Mouse (Mus musculus) cerebellum, adult 2 months (tissue): ENCODE measurements around the gene Slc9a3r1. TPM values are rescaled to one million over a fixed set of nuclear protein-coding genes. Genes with fewer than 3 reads are reported as not detected.
A peak's percentile ranks its signal among the peaks of the same experiment; 100 is the strongest.

Experiments
- DNase-seq, 2 experiments: peaks; one replicate each; pipeline ENCODE4 v3.0.0; 2021
- H3K27ac ChIP-seq: fragments of 200-500 bp; 2 replicates; pipeline ENCODE4 v1.5.1; 2012; ENCODE audit warnings: low read length, control low read depth, inconsistent platforms; ENCODE audit not compliant: insufficient read depth
- H3K27me3 ChIP-seq: fragments of 200-500 bp; 2 replicates; pipeline ENCODE4 v1.6.1; 2012; ENCODE audit warnings: inconsistent platforms, mild to moderate bottlenecking, low read length, moderate library complexity; ENCODE audit not compliant: control insufficient read depth, insufficient read depth
- H3K4me1 ChIP-seq: fragments of 200-500 bp; 2 replicates; pipeline ENCODE4 v1.6.1; 2011; ENCODE audit warnings: low read length; ENCODE audit not compliant: control insufficient read depth, insufficient read depth
- H3K4me3 ChIP-seq: fragments of 200-500 bp; replicated peaks from 2 replicates; pipeline ENCODE3; 2011; ENCODE audit warnings: mild to moderate bottlenecking, low read depth, low read length, control low read depth; ENCODE audit not compliant: insufficient read depth
- CTCF ChIP-seq: fragments of 200-500 bp; IDR thresholded peaks from 2 replicates; pipeline ENCODE4 v1.5.1; 2011; ENCODE audit warnings: low read depth, mild to moderate bottlenecking, control low read depth, low read length, moderate library complexity, borderline replicate concordance; ENCODE audit not compliant: insufficient read depth
- POLR2A ChIP-seq: fragments of 200-500 bp; IDR thresholded peaks from 2 replicates; pipeline ENCODE4 v1.6.1; 2011; ENCODE audit warnings: low read length, control low read depth, borderline replicate concordance; ENCODE audit not compliant: insufficient read depth
- WGBS: fragments of 180-500 bp; shearing (Covaris S2); methylation state at CpG from one replicate; pipeline ENCODE4 v1.1.7; 2018; 5-methylcytosine and 5-hydroxymethylcytosine counted together
- polyA plus RNA-seq: library from polyadenylated mRNA; depleted of rRNA; stranded (reverse); fragments of >200 nt; gene quantifications from 2 replicates; pipeline ENCODE4 v1.2.3, GENCODE M21; 2012; rRNA removed

Slc9a3r1 gene
- polyA plus RNA-seq, result 87.2 and 87.9 TPM in 2 replicates

DNA sequence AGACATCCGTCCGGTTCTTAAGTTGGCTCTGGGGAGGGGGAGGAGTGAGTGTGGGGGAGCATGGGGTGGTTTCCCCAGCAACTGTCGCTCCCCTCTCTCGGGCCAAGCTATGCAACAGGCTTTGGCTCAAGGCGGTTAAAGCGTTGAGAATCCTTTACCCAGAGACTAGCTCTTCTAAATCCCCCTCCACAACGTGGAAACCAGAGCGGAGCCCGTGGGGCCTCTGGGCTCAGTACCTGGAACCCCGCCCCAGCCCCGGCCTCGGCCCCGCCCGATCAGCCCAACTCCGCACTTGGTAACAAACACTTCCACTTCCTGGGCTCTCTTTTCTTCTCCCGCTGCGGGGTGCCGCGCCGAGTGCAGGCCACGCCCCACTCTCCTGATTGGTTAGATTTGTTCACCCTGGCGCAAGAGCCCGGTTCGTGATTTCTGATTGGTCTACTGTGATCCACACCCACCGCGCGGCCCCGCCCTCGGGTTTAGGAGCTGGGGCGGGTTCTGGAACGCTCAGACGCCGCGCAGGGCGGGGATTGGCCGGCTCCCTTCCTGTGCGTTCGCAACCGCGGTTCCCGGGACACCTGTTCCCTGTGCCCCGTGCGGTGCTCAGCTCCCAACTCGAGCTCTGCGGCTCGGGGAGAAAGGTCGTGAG, at the start of gene Slc9a3r1:
Gene Slc9a3r1 (plus strand): TSS at position 510 of the 649 bp plus-strand sequence.
- Histone ChIP-seq H3K4me1 (peaks cover 5% of the 10 kb centered on the region; the same call in 1 of the 2 replicates), H3K4me3 (peak within 1 kb of the TSS; percentile 83), H3K27ac (peak within 1 kb of the TSS; percentile 71), H3K27me3 (no peaks in the 10 kb centered on the region)
- TF ChIP-seq POLR2A (peak; percentile 96), CTCF (no peak)
- under 1% methylated on average over 47 of the region's 47 CpGs for WGBS
- peak; percentile 99 for DNase-seq

DNA sequence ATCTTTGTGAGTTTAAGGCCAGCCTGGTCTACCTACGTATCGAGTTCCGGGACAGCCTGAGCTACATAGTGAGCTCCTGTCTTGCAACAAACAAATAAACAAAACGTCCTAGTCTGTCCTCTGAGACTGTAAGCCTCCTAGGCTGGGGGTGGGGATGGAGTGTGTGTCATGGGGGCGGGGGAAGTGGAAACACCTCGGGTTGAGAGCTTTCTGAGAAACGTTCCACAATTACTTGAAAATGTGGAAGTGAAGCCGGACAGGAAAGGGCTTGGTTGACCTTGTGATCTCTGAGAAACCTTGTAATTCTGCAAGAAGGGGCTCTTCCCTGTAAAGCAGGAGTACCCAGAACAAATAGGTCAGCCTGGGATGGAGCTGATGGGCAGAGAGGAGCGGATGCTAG, 43.7 kb upstream of the Slc9a3r1 start:
- no peak overlapping the region for H3K27ac ChIP-seq
- DNase-seq, result no peak
- no peak for TF ChIP-seq POLR2A
- TF ChIP-seq CTCF, result no peak
- no peaks in the 10 kb centered on the region for H3K27me3 ChIP-seq
- no peak overlapping the region for H3K4me3 ChIP-seq
- WGBS, result 78% methylated on average over 9 of the region's 9 CpGs
- H3K4me1 ChIP-seq, result no peaks in the 10 kb centered on the region

DNA sequence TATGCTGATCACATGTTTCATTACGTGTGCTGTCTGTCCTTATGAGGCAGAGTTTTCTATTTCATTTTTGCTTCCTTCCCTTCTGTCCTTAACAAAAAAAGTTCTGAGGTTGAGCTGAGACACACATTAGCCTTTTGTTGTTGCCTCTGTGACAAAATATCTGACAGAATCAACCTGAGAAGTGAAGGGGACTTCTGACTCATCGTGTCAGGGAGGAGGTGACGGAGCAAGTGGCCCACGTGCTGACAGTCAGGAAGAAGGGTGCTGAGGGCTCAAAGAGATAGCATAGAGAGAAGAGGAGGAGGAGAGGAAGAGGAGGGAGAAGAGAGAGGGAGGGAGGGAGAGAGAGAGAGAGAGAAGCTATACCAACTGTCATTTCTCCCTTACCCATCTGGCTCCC, 34.7 kb upstream of the Slc9a3r1 start:
- 87% methylated on average over 4 of the region's 4 CpGs for whole genome bisulfite sequencing
- Histone ChIP-seq H3K27me3 (no peaks in the 10 kb centered on the region), H3K27ac (no peak overlapping the region), H3K4me3 (no peak overlapping the region), H3K4me1 (no peaks in the 10 kb centered on the region)
- DNase-seq, result no peak
- no peak for TF ChIP-seq POLR2A
- TF ChIP-seq CTCF, result no peak

DNA sequence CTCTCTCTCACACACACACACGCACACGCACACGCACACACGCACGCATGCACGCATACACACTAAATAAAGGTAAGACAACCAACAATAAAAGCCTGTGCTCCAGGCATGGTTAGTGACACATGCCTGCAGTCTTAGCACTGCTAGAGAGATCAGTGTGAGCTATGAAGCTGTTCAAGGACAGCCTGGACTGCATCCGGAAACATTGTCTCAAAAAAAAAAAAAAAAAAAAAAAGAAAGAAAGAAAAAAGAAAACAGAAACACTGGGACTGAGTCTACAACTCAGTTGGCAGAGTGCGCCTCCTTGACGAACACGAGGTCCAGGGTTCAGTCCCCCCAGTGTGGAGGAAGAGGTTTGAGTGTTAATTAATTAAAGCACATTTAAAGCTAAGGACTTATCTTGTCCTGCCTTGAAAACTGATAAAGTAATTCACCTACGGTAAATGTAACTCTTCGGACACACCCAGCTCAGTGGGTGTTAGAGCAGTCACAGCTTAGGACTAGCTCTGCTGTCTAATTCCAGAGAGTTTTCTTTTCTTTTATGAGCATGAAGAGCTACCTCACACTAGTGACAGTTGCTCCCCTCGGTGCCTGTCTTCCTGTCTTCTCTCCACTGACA, 33.5 kb upstream of the Slc9a3r1 start:
- TF ChIP-seq POLR2A, result no peak
- no peak for TF ChIP-seq CTCF
- Histone ChIP-seq H3K4me1 (no peaks in the 10 kb centered on the region), H3K4me3 (no peak overlapping the region), H3K27me3 (no peaks in the 10 kb centered on the region), H3K27ac (no peak overlapping the region)
- no peak for DNase-seq
- 85% methylated on average over 13 of the region's 13 CpGs for WGBS

DNA sequence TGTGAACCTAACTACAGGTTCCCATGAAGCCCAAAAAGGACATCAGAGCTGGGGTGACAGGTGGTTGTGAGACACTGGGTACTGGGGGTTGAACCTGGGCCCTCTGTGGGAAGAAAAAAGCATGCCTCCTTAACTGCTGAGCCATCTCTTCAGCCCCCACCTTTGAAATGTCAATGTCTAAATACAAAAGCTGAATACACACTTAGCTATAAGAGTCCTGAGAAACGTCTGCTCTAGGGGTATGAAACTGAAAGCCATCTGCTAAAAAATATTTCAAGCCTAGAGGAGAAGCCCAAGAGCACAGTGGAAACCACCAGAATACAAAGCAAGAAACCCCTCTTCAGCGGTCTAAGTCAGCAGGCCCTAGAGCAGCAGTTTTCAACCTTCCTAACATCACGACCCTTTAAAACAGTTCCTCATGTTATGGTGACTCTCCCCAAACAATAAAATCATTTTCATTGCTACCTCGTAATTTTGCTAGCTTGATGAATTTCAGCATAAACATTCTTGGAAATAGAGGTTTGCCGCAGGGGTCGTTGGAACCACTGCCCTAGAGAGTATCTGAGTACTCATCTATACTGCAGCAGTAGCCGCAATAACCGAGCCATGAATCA, 31.3 kb upstream of the Slc9a3r1 start:
- H3K27me3 ChIP-seq, result no peaks in the 10 kb centered on the region
- no peak overlapping the region for H3K4me3 ChIP-seq
- no peak for TF ChIP-seq POLR2A
- TF ChIP-seq CTCF, result no peak
- no peaks in the 10 kb centered on the region for H3K4me1 ChIP-seq
- no peak overlapping the region for H3K27ac ChIP-seq
- no peak for DNase-seq
- 84% methylated on average over 8 of the region's 8 CpGs for WGBS

DNA sequence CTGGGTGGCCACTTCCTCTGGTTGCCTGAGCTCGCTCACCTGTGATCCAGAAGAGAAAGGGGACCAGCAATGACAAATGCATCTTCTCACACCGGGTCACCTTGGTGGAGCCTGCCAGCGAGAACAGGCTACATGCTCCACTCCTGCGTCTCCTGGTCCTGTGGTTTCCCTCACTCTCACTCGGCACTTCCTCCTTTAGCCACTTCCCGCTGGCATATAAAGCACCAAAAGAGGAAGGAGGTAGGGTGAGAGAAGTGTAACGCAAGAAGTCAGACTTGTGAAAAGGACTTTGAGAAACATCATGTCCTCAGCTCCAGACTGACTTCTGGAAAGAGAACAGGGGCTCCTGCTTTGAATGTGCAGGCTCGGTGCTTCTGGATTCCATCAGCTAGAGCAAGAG, 29.3 kb upstream of the Slc9a3r1 start, which contains the start of gene Cd300lf:
Gene Cd300lf (minus strand): TSS at position 193 of the 400 bp plus-strand sequence.
- TF ChIP-seq POLR2A (no peak), CTCF (no peak)
- Histone ChIP-seq H3K27me3 (no peaks in the 10 kb centered on the region), H3K27ac (no peak within 1 kb of the TSS), H3K4me1 (no peaks in the 10 kb centered on the region), H3K4me3 (no peak within 1 kb of the TSS)
- DNase-seq, result no peak
- WGBS, result 90% methylated on average over 8 of the region's 8 CpGs

DNA sequence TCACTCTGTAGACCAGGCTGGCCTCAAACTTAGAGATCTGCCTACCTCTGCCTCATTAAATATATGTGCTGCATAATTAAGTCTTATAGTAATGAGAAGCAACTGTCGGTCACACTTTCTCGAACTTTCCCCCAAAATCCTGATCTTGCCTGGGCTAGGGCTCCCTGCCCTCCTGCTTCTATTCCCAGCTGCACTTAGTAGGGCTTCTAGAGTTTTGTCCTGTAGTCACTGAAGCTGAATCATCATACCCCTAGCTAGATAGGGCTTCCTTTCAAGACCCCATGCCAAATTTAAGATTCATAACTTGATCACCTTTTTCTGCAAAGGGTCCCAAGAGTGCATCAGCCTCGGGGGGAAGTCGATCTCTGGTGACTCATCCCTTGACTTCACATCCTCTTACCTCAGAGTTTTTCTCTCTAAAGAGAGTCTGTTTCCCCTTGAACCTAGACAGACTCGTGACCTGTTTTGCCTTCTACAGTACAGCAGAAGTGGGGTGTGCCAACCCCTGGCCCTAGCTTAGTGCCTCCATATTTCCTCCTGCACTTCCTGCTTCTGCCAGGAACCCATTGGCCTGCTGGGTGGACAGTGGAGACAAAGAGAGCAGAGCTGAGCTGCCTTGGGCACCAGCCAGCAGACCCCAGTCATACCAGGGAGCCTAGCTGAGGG, 24.4 kb upstream of the Slc9a3r1 start:
- Histone ChIP-seq H3K27ac (no peak overlapping the region), H3K27me3 (no peaks in the 10 kb centered on the region), H3K4me3 (no peak overlapping the region), H3K4me1 (no peaks in the 10 kb centered on the region)
- TF ChIP-seq CTCF (no peak), POLR2A (no peak)
- no peak for DNase-seq
- WGBS, result 83% methylated on average over 5 of the region's 5 CpGs
